Mouse (Mus musculus) ES-Bruce4 (cell line): ENCODE results near the gene Begain. TPM values are rescaled to one million over a fixed set of nuclear protein-coding genes. Genes with fewer than 3 reads are reported as not detected.

Experiments used
- H3K27ac ChIP-seq: 2 replicates; pipeline ENCODE4 v1.5.1; 2012; ENCODE audit warnings: low read length, inconsistent platforms; ENCODE audit not compliant: insufficient read depth
- H3K27me3 ChIP-seq: 2 replicates; pipeline ENCODE4 v1.6.1; 2012; ENCODE audit warnings: mild to moderate bottlenecking, low read length, inconsistent platforms; ENCODE audit not compliant: control insufficient read depth, poor library complexity, insufficient read depth, severe bottlenecking
- H3K36me3 ChIP-seq: 2 replicates; pipeline ENCODE4 v1.6.1; 2012; ENCODE audit warnings: inconsistent platforms, mild to moderate bottlenecking, low read length, moderate library complexity; ENCODE audit not compliant: control insufficient read depth, poor library complexity, insufficient read depth, severe bottlenecking
- H3K4me1 ChIP-seq: one replicate; pipeline ENCODE4 v1.8.1; 2011; ENCODE audit warnings: low read length; ENCODE audit not compliant: control insufficient read depth, insufficient read depth
- H3K4me3 ChIP-seq: 2 replicates; pipeline ENCODE4 v1.5.1; 2011; ENCODE audit warnings: low read depth, mild to moderate bottlenecking, low read length
- H3K9ac ChIP-seq: 2 replicates; pipeline ENCODE4 v1.6.1; 2012; ENCODE audit warnings: low read depth, mild to moderate bottlenecking, inconsistent platforms; ENCODE audit not compliant: poor library complexity, severe bottlenecking
- H3K9me3 ChIP-seq: replicated peaks from 2 replicates; pipeline ENCODE4 v1.6.1; 2012; ENCODE audit warnings: mild to moderate bottlenecking, low read length, inconsistent platforms; ENCODE audit not compliant: control insufficient read depth, poor library complexity, insufficient read depth, severe bottlenecking
- CTCF ChIP-seq: IDR thresholded peaks from one replicate; pipeline ENCODE4 v1.8.1; 2011; ENCODE audit warnings: low read depth, low read length
- EP300 ChIP-seq: IDR thresholded peaks from 2 replicates; pipeline ENCODE4 v1.6.1; 2011; ENCODE audit warnings: low read depth, low read length; ENCODE audit not compliant: insufficient read depth
- POLR2A ChIP-seq: IDR thresholded peaks from one replicate; pipeline ENCODE4 v1.8.1; 2011; ENCODE audit warnings: low read length; ENCODE audit not compliant: insufficient read depth
- polyA plus RNA-seq: library from polyadenylated mRNA; stranded (reverse); fragments of >200 nt; gene quantifications from 2 replicates; pipeline ENCODE4 v1.2.4, GENCODE M21; 2011; ENCODE audit warnings: low read depth; ENCODE audit not compliant: missing spikeins, insufficient read depth, insufficient read length

Begain gene
- polyA plus RNA-seq, 1 experiment: 2.8 TPM

- no peak overlapping the region for H3K9ac ChIP-seq
- no peaks in the 10 kb centered on the region for H3K27me3 ChIP-seq
- no peaks in the 10 kb centered on the region for H3K4me1 ChIP-seq
- no peak overlapping the region for H3K27ac ChIP-seq
- H3K4me3 ChIP-seq: no peak overlapping the region
- H3K36me3 ChIP-seq: no peaks in the 10 kb centered on the region
- peak; percentile 76 for TF ChIP-seq CTCF
- no peak for TF ChIP-seq EP300
- H3K9me3 ChIP-seq: no peaks in the 10 kb centered on the region
Observed at GRCm38 (mm10) chr12:109044497-109044896, 23.5 kb downstream of the Begain start.

GRCm38 (mm10) chr12:109039311-109039710 lies 28.7 kb downstream of the Begain start:
- Histone ChIP-seq H3K27ac (no peak overlapping the region), H3K27me3 (no peaks in the 10 kb centered on the region), H3K9ac (no peak overlapping the region), H3K4me3 (no peak overlapping the region), H3K9me3 (no peaks in the 10 kb centered on the region), H3K4me1 (no peaks in the 10 kb centered on the region), H3K36me3 (no peaks in the 10 kb centered on the region)
- no peak for TF ChIP-seq POLR2A
- no peak for TF ChIP-seq EP300
- no peak for TF ChIP-seq CTCF

- TF ChIP-seq CTCF: no peak
- no peak for TF ChIP-seq EP300
- TF ChIP-seq POLR2A: no peak
- H3K9me3 ChIP-seq: no peaks in the 10 kb centered on the region
- no peak overlapping the region for H3K9ac ChIP-seq
- no peak overlapping the region for H3K27ac ChIP-seq
- H3K27me3 ChIP-seq: no peaks in the 10 kb centered on the region
- no peak overlapping the region for H3K4me3 ChIP-seq
- H3K4me1 ChIP-seq: no peaks in the 10 kb centered on the region
- H3K36me3 ChIP-seq: no peaks in the 10 kb centered on the region
Observed at GRCm38 (mm10) chr12:109038179-109038819, 29.7 kb downstream of the Begain start.

- no peak overlapping the region for H3K4me3 ChIP-seq
Observed at GRCm38 (mm10) chr12:109037026-109037425, 31.0 kb downstream of the Begain start.

GRCm38 (mm10) chr12:109023780-109024179 lies 44.2 kb downstream of the Begain start:
- Histone ChIP-seq H3K9me3 (no peaks in the 10 kb centered on the region), H3K4me1 (no peaks in the 10 kb centered on the region), H3K27ac (no peak overlapping the region), H3K27me3 (no peaks in the 10 kb centered on the region), H3K36me3 (no peaks in the 10 kb centered on the region), H3K9ac (no peak overlapping the region), H3K4me3 (no peak overlapping the region)
- peak; percentile 71 for TF ChIP-seq CTCF
- TF ChIP-seq EP300: no peak
- no peak for TF ChIP-seq POLR2A

More at GRCm38 (mm10) chr12:109037026-109037425, 31.0 kb downstream of the Begain start:
- TF ChIP-seq CTCF (no peak), POLR2A (no peak), EP300 (no peak)
- H3K9me3 ChIP-seq: no peaks in the 10 kb centered on the region
- no peaks in the 10 kb centered on the region for H3K36me3 ChIP-seq
- no peaks in the 10 kb centered on the region for H3K4me1 ChIP-seq
- H3K27ac ChIP-seq: no peak overlapping the region
- no peaks in the 10 kb centered on the region for H3K27me3 ChIP-seq
- no peak overlapping the region for H3K9ac ChIP-seq

- TF ChIP-seq CTCF: no peak
- no peak for TF ChIP-seq EP300
- H3K4me3 ChIP-seq: no peak overlapping the region
- no peak overlapping the region for H3K9ac ChIP-seq
- H3K36me3 ChIP-seq: no peaks in the 10 kb centered on the region
- no peaks in the 10 kb centered on the region for H3K4me1 ChIP-seq
- H3K27ac ChIP-seq: no peak overlapping the region
- no peaks in the 10 kb centered on the region for H3K9me3 ChIP-seq
- H3K27me3 ChIP-seq: no peaks in the 10 kb centered on the region
Observed at GRCm38 (mm10) chr12:109022966-109023365, 45.1 kb downstream of the Begain start.
